Mouse (Mus musculus): ENCODE results near the gene Ptprt.
"Not testable (repeated sequence)": the region's sequence is repeated elsewhere in the genome, so short reads cannot be mapped to it uniquely, and the experiment has no call there.

The Ptprt gene

DNA sequence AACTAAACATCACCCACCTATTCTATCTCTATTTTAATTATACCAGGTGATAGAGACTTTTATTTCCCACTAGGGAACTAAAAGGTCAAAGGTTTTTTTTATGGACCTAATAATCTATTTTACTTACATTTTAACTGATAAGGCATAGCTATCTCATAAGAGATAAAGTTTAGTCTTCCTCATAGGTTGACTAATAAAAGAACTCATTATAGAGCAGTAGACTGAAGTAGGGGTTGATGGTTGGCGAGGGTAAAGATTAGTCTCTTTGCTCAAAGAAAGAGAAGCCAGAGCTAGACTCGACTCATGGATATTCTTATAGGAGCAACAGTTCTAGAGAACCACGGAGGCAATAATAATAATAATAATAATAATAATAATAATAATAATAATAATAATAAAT, 1004.3 kb downstream of the Ptprt start:
- no peak for DNase-seq

DNA sequence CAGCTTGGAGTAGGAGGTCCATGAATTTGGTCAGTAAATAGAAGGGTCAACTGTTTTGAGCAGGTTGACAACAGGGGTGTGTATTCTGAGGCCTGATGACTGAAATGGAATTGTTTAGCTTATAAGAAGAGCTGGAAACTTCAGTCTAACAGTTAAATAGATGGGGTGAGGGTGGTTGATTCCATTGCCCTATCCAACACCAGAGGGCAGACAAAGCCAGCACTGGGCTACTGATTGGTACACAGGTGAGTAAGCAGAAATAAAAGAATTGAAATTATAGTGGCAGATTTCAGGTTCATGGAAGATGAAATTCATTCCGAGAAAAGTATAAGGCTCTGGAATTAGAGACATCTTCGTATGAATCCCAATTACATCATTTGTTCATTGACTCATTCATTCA, 1020.1 kb downstream of the Ptprt start:
- DNase-seq = no peak

DNA sequence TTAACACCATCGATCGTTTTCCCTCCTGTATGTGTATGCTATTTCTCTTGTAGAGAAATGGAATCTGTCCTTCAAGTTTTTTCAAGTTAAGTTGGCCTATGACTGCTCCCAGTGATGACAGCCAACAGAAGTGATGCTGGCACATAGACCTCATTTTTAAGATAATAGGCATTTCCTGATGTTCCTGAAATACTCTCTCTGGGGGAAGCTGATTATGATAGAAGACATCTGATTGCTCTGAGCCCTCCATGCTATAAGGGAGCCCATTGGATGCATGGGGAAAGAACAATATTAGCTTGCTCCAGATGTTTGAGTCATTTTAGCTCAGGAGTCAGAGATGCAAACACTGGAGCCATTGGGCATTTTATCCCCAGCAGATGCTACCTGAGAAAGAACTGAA, 1026.9 kb downstream of the Ptprt start:
- DNase-seq = no peak

DNA sequence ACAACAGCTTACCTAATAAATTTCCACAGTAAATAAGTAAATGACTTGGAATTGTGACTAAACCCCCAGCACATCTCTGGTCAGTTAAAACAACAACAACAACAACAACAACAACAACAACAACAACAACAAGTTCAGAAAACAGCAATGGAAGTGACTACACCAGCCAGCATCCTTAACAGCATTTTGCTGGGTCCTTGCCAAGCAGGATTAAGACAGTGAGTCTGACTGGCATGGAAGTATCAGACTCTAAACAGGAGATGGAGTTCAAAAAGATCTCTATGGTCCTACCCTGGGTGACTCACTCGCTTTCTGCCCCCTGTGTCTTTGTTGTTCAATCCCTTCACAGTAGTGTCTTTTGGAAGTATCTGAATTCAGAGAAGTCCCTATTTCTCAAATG, 1035.1 kb downstream of the Ptprt start:
- DNase-seq = no peak

DNA sequence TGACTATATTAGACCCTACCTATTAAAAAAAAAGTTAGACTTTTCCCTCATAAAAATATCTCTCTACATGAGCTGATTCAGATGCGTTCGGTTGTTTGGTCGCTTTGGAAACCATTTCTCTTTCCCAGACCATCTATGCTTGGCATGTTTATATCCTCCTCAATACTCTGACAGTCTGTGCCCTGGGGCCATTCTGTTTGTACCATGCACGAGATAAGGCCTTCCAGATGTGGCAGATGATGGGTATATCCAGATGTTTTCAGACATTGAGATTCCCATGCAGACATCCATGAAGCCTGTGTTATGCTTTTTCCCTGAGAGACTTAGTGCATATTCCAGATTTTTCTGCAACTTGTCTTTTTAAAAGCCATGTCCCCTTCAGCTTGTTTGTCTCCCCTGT, 1052.5 kb downstream of the Ptprt start:
- DNase-seq = no peak

DNA sequence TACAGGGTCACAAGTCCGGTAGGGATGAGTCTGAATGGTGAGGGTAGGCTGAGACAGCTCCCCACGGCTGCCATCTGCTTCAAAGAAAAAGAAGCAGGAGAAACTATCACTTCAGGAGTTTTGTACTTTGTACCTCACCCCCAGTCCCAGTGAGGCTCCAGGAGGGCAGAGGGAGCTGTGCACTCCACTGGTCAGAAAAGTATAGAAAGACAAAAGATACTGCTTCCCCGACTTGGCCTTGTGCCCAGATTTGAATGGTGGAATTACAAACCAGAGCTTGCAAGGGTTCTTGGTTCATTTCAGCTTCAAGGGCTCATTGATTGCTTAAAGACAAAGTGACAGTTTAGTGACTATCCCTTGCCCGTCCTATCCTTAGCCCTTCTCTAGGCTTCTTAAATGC, 1053.6 kb downstream of the Ptprt start:
- DNase-seq = peak; percentile 42

DNA sequence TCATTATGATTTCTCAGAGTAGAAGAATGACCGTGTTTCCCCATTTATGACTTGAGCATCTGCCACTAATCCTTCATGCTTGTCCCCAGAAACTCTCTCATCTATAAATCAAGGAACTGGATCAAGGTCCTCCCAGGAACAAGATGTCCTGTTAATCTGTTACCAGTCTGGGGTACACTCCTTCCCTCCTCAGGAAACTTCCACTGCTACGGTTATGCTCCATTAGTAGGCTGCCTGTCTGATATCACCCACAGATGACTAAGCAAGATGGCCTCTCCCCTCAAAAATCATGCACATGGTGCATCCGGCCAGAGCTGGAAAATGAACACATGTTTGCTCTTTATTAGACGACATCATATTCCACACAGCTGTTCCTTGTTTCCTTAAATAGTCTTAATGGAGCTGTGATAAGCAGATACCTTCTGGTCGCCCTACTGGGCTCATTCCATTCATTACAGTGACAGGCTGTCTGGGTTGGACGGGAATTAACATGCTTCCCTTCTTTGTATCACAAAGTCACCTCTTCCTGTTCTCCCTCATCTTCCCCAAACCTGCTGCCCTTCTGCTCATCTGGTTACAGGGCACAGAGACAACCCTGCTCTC, 1060.6 kb downstream of the Ptprt start:
- DNase-seq = no peak

DNA sequence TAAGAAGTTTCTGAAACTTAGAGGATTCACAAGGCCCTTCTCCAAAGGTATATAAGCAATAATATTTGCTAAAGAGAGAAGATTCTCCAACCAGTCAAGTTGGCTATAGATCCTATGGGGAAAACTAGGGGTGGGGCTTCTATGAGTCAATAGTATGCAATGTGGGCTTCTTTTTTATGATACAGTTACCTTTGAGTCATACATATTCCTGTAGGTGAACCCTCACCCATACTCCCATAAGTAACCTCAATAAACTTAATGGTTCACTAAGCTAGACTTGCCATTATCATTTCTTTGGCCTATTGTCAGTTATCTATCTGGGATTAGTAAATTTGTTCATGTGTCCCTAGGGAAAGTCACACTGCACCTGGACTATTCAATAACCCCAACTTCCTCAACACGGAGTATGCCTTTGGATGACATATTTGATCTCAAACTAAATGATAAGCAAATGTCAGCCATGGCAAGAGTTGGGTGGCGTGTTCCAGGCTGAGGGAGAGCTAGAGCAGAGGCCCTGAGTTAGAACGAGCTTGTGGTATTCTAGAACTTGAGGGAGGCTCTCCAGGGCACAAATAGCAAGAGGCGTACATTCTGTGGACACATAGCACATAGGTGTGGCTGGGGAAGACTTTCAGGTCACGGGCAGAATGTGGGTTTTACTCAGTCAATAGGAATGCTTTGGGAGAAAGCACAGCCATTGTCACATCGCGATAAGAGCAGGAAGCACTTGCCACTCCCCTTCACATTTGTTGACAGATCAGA, 1067.4 kb downstream of the Ptprt start:
- no peak for DNase-seq

DNA sequence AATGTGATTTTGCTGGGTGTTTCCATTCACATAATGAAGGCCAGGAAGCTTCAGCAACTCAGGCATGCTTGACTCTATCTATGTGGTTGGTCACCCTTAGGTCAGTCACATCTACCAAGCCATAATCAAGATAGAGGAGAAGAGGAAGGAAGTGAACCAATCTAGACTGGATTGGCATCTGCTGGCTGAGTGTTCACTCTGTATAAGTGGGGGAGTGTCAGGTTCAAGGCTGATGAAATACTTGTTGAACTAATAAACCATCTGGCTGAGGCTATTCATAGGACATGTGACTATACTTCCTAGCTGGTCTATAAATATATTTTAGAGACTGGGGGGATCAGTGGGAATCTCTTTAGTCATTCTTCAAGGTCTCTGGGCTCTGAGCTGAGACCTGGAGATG, 1086.5 kb downstream of the Ptprt start:
- DNase-seq = no peak

DNA sequence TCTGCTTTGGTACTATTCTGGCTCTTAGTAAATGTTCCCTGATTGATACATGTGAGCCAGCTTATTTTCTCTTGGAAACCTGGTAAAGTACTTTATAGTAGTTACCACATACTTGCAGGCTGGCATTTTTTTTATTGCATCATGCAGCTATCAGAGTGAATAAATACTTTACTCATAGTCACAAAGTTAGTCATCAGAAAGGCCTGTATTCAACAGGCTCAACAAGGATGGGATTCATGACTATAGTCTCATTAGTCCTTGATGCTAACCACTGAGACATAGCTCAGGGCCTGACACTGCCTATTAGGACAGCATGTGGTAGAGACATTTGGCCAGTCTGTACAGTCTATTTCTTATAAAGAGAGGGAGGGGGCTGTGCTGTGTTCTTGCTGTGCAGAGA, 1088.7 kb downstream of the Ptprt start:
- no peak for DNase-seq

DNA sequence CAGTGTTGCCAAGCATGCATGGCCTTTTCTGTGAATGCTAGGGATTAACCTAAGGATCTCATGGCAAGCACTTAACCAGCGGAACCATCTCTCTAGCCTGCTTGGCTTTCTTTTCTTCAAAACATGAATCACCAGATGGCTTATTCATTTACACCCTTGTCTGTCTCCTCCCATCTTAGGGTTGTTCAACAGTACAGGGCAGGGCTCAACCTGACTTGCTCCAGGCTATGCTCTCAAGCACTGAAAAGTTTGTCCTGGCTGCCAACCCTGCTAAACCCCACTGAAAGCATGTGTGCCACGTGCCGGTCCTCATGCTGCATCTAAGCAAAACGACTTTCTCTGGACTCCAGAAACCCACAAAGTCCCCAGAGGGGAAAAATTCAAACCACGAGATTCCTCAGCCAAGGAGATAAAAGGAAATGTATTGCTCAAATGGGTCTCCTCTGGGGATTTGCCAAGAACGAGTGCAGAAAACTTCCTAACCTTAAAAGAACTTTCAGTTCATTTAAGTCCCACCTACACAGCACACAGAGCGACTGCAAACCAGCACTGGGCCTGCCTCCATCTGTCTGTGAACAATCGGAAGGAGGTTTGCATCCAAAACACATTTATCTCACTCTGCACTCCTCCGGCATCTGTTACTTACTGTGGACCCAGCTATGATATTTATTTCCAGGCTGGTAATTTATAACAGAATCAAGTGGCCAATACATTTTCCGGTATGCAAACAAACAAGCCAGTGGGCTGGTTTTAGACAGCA, 1090.5 kb downstream of the Ptprt start:
- peak; percentile 11 for DNase-seq

DNA sequence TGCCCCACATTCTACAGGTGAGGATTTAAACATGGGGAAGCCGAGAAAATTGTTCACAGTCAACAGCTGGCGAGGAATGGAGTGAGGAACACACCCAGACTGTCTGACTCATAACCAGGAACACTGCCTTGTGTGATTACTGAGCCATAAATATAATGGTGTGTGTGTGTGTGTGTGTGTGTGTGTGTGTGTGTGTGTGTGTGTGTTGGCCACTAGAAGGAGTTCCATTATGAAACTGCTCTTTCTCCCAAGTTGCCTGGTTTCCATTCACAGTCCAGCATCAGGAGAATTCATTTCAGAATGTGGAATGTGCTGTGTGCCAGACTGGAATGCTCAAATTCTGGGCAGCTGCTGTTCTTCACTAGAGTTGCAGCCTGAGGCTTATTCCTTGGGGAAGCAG, 1099.4 kb downstream of the Ptprt start:
- DNase-seq = no peak

DNA sequence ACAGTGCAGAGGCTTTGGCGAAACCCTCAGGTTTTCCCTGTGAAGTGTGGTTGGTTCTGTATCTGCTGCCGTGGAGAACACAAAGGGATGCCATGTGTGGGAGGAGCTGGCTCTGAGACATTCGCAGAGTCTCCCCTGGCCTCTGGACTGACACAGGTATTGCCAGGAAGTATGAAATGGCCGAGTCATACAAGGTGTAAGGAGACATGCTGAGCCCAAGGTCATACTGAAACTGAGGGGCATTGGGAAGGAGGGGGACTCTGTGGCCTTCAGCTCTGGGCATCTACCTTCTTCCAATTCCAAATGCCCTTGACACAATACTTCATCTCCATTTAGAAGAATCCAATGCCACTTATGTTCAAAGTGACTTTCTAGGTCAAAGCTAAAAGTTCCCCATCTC, 1103.1 kb downstream of the Ptprt start:
- DNase-seq = no peak

DNA sequence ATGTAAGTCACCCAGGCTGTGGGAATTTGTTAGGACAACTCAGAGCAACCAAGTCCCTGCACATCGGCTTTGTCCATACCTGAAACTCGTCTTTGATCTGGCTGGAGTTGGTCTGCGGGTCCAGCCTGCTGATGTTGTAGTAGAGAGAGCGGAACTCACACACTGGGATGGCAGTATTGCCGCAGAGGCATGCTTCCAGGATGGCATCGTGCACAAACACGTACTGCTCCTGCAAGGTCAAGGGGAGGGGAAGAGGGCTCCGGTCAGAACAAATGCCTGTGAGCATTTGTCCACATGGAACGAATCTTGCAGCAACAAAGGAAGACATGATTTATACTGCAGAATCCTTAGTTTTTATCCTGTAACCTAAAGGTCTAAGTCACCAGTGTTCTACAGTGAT, 1107.3 kb downstream of the Ptprt start:
- no peak for DNase-seq

DNA sequence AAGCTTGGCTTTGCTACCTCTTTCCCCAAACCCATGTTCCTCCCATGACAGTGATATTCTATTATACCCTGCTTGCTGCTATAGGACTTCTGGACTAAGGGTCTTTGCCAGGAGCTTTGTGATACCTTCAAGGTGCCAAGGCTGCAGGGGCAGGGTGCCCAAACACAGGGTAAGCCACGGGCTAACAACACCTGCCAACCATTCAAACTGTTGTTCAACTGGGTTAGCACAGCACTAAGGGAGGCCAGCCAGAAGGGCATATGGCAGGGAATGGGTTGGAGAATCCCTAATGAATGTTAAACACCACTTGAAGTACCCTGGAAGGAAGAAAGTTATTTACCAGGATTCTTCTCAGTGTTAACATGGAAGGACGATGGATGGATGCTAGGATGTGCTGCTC, 1108.9 kb downstream of the Ptprt start:
- DNase-seq = no peak

DNA sequence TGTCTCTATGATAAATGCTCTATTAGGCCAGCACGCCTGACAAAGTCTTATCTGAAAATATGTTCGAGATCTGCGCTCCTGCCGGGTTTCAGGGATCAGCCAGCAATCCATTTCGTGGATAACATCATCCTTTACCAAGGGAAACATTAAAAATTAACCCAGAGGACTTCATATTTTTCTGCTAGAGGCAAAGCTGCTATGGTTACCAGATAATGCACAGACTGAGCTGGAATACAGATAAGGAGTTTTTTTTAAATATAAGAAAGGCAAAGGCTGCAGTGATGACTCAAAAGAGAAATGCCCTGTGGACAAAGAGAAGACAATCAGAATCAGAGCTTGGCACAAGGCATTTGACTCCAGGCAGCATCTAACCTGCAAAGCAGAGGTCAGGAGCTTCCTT, 1111.4 kb downstream of the Ptprt start:
- DNase-seq = no peak

DNA sequence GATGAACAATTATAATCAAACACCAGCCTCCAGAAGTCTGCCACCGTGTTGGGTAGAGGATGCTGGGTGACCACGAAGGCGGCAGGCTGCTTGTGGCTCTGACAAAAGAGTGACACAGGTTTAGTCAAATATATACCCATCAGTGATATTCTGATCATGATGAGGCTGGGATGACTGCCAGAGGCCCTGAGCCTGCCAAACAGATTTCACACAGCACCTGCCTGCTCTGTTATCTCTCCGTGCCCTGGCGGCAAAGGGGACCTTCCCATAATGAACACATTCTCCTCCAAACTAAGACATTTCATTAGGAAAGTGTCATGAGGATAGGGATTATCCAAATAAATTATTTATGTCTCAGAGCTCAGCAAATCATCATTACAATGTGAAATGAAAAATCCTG, 1113.6 kb downstream of the Ptprt start:
- DNase-seq = no peak

DNA sequence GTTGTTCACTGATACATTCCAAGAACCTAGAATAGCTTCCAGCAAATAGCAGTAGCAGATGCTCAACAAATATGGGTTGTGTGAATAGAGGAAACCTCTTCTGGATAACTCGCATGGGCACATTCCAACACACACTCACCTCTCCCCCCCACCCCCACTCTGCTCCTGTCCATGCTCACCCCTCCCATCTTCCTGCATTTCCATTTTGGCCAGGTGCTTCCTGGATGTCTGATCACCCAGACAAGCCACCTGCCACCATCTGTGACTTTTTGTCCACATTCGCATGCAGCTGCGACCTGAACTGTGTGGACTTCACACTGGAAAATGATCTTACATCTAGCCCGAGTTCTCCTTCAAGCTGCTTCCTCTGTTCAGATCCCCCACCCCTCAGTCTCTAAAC, 1115.5 kb downstream of the Ptprt start:
- no peak for DNase-seq

DNA sequence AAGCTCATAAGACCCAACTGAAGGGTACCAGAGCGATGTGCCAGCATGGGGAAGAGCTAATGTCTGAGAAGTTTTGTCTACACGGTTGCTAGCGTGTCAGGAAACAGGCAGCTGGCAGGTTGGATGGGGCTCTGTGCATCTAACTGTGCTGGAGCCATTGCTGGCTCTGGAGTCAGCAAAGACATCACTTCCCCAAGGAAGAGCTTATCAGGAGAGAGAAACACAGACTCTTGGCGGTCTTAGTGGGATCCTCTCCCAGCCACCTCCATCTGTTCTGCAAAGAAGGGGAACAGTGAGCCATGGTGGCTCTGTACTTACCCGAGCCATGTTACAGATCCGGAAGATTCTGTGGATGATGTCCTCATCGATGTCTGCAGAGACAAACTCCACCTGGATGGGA, 1126.8 kb downstream of the Ptprt start:
- DNase-seq = no peak

DNA sequence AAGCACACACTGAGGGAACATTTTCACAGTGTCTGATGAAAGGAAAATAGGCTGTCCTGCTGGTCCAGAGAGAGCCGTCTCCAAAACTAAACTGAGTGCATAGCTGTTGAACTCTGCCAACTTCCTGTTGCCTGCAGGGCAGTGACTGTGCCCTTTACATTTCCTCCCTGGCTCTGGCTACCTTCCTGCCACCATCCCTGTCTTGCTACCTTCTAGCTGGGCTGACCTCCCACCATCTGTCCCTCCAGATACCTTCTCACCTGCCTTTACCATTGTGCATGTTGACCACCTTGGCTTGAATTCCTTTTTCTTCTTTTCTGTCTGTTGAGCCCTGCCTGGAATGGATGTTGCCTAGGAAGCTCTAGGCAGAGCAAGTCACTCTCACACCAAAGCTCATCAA, 1133.8 kb downstream of the Ptprt start:
- no peak for DNase-seq

DNA sequence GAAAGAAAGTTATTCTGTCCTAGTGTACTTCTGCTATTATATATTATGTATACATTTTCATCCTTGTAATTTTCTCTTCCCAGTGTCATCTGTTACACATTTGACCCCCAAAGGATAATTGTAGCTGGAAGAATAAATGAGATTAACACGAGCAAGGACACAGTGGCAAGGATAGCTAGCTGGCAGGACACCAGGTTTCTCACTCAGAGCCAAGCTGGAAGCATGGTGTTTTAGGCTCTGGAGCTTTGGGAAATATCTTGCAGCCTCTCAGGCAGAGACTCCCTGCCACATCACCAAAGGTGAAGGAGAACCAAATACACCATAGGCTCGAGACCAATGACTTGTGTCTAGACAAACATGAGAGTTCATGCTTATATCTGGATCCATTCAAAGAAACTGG, 1141.3 kb downstream of the Ptprt start:
- no peak for DNase-seq

DNA sequence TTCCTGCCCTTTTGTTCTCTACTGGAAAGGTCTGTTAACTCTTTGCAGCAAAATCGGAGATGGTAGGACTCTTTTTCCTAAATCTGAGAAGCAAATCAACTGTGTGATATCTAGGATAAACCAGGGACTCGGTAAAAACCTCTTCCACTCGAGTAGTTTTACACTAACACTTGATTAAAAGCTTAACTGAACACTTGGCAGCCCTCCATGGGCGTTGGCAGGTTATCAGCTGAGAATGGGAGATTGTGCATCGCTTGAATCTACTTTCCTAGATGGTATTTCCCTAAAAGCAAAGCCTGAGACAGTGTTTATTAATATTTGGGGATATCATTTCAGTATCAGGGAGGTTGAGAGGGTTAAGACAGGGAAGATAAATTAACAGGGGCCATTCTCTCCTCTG, 1144.0 kb downstream of the Ptprt start:
- DNase-seq = peak; percentile 70

DNA sequence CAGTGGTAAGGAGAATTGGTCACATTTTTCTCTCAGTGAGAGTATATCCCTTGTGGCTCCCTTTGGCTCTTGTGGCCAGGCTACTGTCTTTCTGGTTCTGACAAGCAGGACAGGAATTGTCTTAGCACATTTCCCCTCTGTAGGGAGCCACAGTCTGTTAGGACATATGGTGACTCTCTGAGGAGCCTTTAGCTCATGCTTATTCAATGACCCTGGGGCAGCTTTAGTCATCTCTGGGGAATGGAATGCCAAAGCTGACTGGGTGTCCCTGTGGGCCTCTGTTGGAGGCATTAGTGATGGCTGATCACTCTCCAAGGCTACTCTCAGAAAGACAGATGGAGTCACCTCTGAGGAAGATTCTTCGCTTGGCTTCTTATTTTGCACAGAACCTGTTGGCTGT, 1147.7 kb downstream of the Ptprt start:
- DNase-seq = no peak

DNA sequence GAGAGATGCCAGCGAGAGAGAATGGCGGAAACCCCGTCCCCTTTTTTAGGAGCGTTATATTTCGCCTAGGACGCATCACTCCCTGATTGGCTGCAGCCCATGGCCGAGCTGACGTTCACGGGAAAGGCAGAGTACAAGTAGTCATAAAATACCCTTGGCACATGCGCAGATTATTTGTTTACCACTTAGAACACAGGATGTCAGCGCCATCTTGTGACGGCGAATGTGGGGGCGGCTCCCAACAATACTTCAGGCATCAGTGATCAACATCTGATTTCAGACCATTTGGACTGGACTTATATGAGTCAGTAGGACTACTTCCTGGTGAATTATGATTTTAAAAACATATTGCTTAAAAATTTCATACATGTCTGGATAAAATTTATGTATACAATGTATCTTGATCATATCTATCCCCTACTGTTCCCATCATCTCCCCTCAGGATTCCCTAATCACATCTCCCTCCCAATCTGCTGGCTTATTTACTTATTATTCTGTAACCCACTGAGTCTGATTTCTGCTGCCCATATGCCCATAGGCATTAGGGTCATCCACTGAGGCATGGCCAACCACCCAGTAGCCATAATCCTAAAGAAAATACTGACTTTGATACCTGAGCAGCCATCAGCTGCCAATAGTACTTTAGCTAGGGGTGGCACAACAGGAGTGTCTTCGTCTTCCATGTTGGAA, 1148.9 kb downstream of the Ptprt start:
- not testable (repeated sequence) for DNase-seq

All from kidney, postnatal 10 days (tissue).